22 mouse cellular contexts compared by ENCODE assay signal in the genomic region with DNA sequence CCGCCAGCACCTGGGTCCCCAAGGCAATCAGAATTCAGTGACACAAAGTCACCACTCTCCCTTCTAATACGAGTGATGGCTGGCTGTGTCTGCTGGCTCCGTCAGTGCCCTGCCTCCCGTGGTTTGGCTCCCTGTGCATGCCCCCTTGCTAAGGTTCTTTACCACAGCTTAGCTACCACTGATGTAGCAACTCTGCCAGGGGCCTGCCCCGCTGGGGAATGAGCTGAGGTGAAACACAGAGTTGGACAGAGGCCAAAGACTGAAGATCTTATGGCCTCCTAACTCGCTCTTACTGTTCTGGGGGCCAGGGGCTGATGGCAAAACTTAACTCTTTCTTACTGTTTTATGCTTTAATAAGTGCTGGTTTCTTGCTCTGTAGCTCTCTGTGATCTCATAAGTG. TPM values are rescaled to one million over a fixed set of nuclear protein-coding genes. Genes with fewer than 3 reads are reported as not detected.
A peak's percentile ranks its signal among the peaks of the same experiment; 100 is the strongest.
DNase-seq lines count a peak whose midpoint lies in the region; ATAC-seq and TF ChIP-seq lines count a peak whose summit lies in the region.
"Had no signal": no experiment of that assay in that cellular context is flagged by ENCODE, and none has a peak within 500 bp of the region (broad histone marks: within the 10 kb centered on the region; RNA-seq: fewer than 3 reads in every experiment).

No protein-coding gene starts in this region.

- H3K4me2 ChIP-seq in forebrain, embryonic 14.5 days (ENCODE audit: low read length) = no peak overlapping the region
- H3K4me2 ChIP-seq in forebrain, embryonic 11.5 days (ENCODE audit: low read depth, low read length, severe bottlenecking) = no peak overlapping the region
- no peak overlapping the region for H3K4me2 ChIP-seq in kidney, embryonic 16.5 days (replicated peaks; ENCODE audit: low read depth, low read length)
- peak overlapping the region; percentile 21; the same call in 1 of the 2 replicates for H3K4me2 ChIP-seq in limb, embryonic 13.5 days (replicated peaks)
- H3K4me2 ChIP-seq: forebrain, embryonic 15.5 days; heart, embryonic 12.5 days; liver, embryonic 13.5 days; lung, embryonic 15.5 days had no signal

- DNase-seq in forebrain, embryonic 14.5 days (ENCODE audit: low spot score) = peak; percentile 6
- no peak for DNase-seq in forebrain, embryonic 11.5 days (ENCODE audit: low spot score)
- DNase-seq in kidney, adult 8-10 months = no peak
- DNase-seq in brain, embryonic 14.5 days (ENCODE audit: low read depth) = peak; percentile 29
- DNase-seq in Muller cell, postnatal 12 days (ENCODE audit: inconsistent ontology term) = no peak
- DNase-seq in spleen, postnatal 14 days (ENCODE audit: low spot score in 2 of 2) = no peak
- DNase-seq: cerebellum, adult 11 months; cerebellum, postnatal 14 days; kidney, adult 18-20 months; kidney, postnatal 36 days; left cerebral cortex, postnatal 4 days; liver, embryonic 13.5 days; right cerebral cortex, postnatal 14 days; thymus, postnatal 14 days had no signal

- peaks cover 2% of the 10 kb centered on the region; the same call in 1 of the 2 replicates for H3K4me1 ChIP-seq in forebrain, embryonic 14.5 days (ENCODE audit: control insufficient read depth, insufficient read depth, low read length)
- no peaks in the 10 kb centered on the region for H3K4me1 ChIP-seq in forebrain, embryonic 11.5 days (replicated peaks; ENCODE audit: control insufficient read depth, insufficient read depth, low read length)
- no peaks in the 10 kb centered on the region; the same call in 1 of the 2 replicates for H3K4me1 ChIP-seq in kidney, embryonic 16.5 days (ENCODE audit: insufficient read depth, low read length)
- peaks cover 29% of the 10 kb centered on the region for H3K4me1 ChIP-seq in limb, embryonic 13.5 days
- H3K4me1 ChIP-seq: forebrain, embryonic 15.5 days; hindbrain, embryonic 10.5 days; liver, embryonic 13.5 days; lung, embryonic 15.5 days had no signal

- H3K27me3 ChIP-seq in forebrain, embryonic 14.5 days (replicated peaks; ENCODE audit: control insufficient read depth, insufficient read depth, low read length) = no peaks in the 10 kb centered on the region
- no peaks in the 10 kb centered on the region for H3K27me3 ChIP-seq in forebrain, embryonic 11.5 days (ENCODE audit: control insufficient read depth, insufficient read depth, low read length)
- H3K27me3 ChIP-seq in kidney, embryonic 16.5 days (ENCODE audit: insufficient read depth, low read length) = no peaks in the 10 kb centered on the region
- no peaks in the 10 kb centered on the region for H3K27me3 ChIP-seq in limb, embryonic 13.5 days
- H3K27me3 ChIP-seq: CH12.LX; forebrain, embryonic 15.5 days; heart, embryonic 12.5 days; liver, embryonic 13.5 days; lung, embryonic 15.5 days had no signal

- TF ChIP-seq POLR2A in brain, embryonic 14.5 days (IDR thresholded peaks at IDR 0.05; ENCODE audit: borderline replicate concordance, extremely low read depth, insufficient read depth, insufficient read length, poor library complexity, severe bottlenecking) = no peak

- no peak for ATAC-seq in forebrain, embryonic 14.5 days
- no peak for ATAC-seq in forebrain, embryonic 11.5 days (replicated peaks; ENCODE audit: low FRiP score)
- ATAC-seq in kidney, embryonic 16.5 days (ENCODE audit: low FRiP score, low TSS enrichment) = no peak
- no peak; the same call in 1 of the 2 replicates for ATAC-seq in limb, embryonic 13.5 days (ENCODE audit: low FRiP score, low read depth)
- ATAC-seq: forebrain, embryonic 15.5 days; midbrain, embryonic 16.5 days had no signal

- H3K9me3 ChIP-seq in forebrain, embryonic 14.5 days (replicated peaks; ENCODE audit: control insufficient read depth, low read length) = no peaks in the 10 kb centered on the region
- H3K9me3 ChIP-seq in forebrain, embryonic 11.5 days (ENCODE audit: control insufficient read depth, low read length) = no peaks in the 10 kb centered on the region
- H3K9me3 ChIP-seq in kidney, embryonic 16.5 days (ENCODE audit: low read length) = peaks cover 7% of the 10 kb centered on the region; the same call in 1 of the 2 replicates
- H3K9me3 ChIP-seq in limb, embryonic 13.5 days = 0 out of 2 replicates have a peak, but pooled peaks cover 3% of the 10 kb centered on the region
- H3K9me3 ChIP-seq: forebrain, embryonic 15.5 days; liver, embryonic 13.5 days; lung, embryonic 15.5 days had no signal

- no peaks in the 10 kb centered on the region for H3K36me3 ChIP-seq in forebrain, embryonic 14.5 days (ENCODE audit: control insufficient read depth, insufficient read depth, low read length)
- no peaks in the 10 kb centered on the region for H3K36me3 ChIP-seq in forebrain, embryonic 11.5 days (ENCODE audit: control insufficient read depth, insufficient read depth, low read length)
- no peaks in the 10 kb centered on the region for H3K36me3 ChIP-seq in kidney, embryonic 16.5 days (ENCODE audit: insufficient read depth, low read length)
- no peaks in the 10 kb centered on the region for H3K36me3 ChIP-seq in limb, embryonic 13.5 days
- H3K36me3 ChIP-seq: forebrain, embryonic 15.5 days; heart, embryonic 12.5 days; hindbrain, embryonic 10.5 days; liver, embryonic 13.5 days; lung, embryonic 15.5 days had no signal

- no peak overlapping the region for H3K4me3 ChIP-seq in forebrain, embryonic 14.5 days (ENCODE audit: low read depth, low read length)
- H3K4me3 ChIP-seq in forebrain, embryonic 11.5 days (ENCODE audit: low read depth, low read length) = no peak overlapping the region
- no peak overlapping the region for H3K4me3 ChIP-seq in kidney, embryonic 16.5 days (ENCODE audit: low read length)
- H3K4me3 ChIP-seq in limb, embryonic 13.5 days = no peak overlapping the region
- H3K4me3 ChIP-seq: forebrain, embryonic 15.5 days; heart, embryonic 12.5 days; hindbrain, embryonic 10.5 days; liver, embryonic 13.5 days; lung, embryonic 15.5 days had no signal

- no peak overlapping the region for H3K27ac ChIP-seq in forebrain, embryonic 14.5 days (ENCODE audit: low read depth, low read length)
- H3K27ac ChIP-seq in forebrain, embryonic 11.5 days (ENCODE audit: low read depth, low read length) = no peak overlapping the region
- peak overlapping the region; percentile 8; the same call in 1 of the 2 replicates for H3K27ac ChIP-seq in kidney, embryonic 16.5 days (ENCODE audit: low read length)
- H3K27ac ChIP-seq in limb, embryonic 13.5 days = no peak overlapping the region; the same call in 1 of the 2 replicates
- H3K27ac ChIP-seq: forebrain, embryonic 15.5 days; hindbrain, embryonic 10.5 days; liver, embryonic 13.5 days; lung, embryonic 15.5 days had no signal

- TF ChIP-seq CTCF in brain, embryonic 14.5 days (IDR thresholded peaks at IDR 0.05; ENCODE audit: borderline replicate concordance, extremely low read depth, insufficient read depth, insufficient read length) = no peak

- WGBS in forebrain, embryonic 14.5 days = 42% methylated on average over 6 of the region's 6 CpGs
- 68% methylated on average over 6 of the region's 6 CpGs for WGBS in forebrain, embryonic 11.5 days
- 40% methylated on average over 6 of the region's 6 CpGs for WGBS in kidney, embryonic 16.5 days
- WGBS in limb, embryonic 13.5 days = 30% methylated on average over 6 of the region's 6 CpGs

- no peak overlapping the region for H3K9ac ChIP-seq in forebrain, embryonic 14.5 days (ENCODE audit: low read length)
- no peak overlapping the region for H3K9ac ChIP-seq in forebrain, embryonic 11.5 days (ENCODE audit: low read length)
- no peak overlapping the region for H3K9ac ChIP-seq in kidney, embryonic 16.5 days (replicated peaks; ENCODE audit: low read length)
- H3K9ac ChIP-seq in limb, embryonic 13.5 days = no peak overlapping the region
- H3K9ac ChIP-seq: forebrain, embryonic 15.5 days; heart, embryonic 12.5 days; liver, embryonic 13.5 days; lung, embryonic 15.5 days had no signal

RNA-seq across cellular contexts. Expression of a gene that starts 52.9 kb away (rescaled TPM):
- 68.9 and 72.4 TPM in 2 replicates for polyA plus RNA-seq in forebrain, embryonic 14.5 days (2014; fragmentation: Nextera tagmentation; extraction: Ambion mirVana)
- 199 and 211 TPM in 2 replicates for polyA plus RNA-seq in forebrain, embryonic 11.5 days (2014; fragmentation: Nextera tagmentation; extraction: Ambion mirVana)
- 107 TPM in 2 replicates for polyA plus RNA-seq in kidney, embryonic 16.5 days (2015; fragmentation: Nextera tagmentation; extraction: Ambion mirVana)
- 24.0 and 31.2 TPM in 2 replicates for polyA plus RNA-seq in brain, embryonic 14.5 days (2012; rRNA removed)
- 110 and 114 TPM in 2 replicates for polyA plus RNA-seq in limb, embryonic 13.5 days (2015; fragmentation: Nextera tagmentation; extraction: Ambion mirVana)

Comparison
In these comparisons a context has a peak if more than half of its experiments do, and no peak if none do; other contexts are left out.
1. DNase-seq: peak in forebrain, embryonic 14.5 days (single experiment) and brain, embryonic 14.5 days (single experiment); none in forebrain, embryonic 11.5 days (single experiment), kidney, adult 8-10 months (0 of 2), Muller cell, postnatal 12 days (single experiment) and spleen, postnatal 14 days (0 of 2).